Mouse (Mus musculus): Measurements from ENCODE around the gene Pitpna.

Pitpna gene

GRCm38 (mm10) chr11:75631561-75632225, 43.8 kb downstream of the Pitpna start:
- in situ Hi-C loops (cut with MboI, MseI) = no loop called here

- in situ Hi-C loops (cut with MboI, MseI) = no loop called here
Observed at GRCm38 (mm10) chr11:75632921-75633320, 45.0 kb downstream of the Pitpna start.

- in situ Hi-C loops (cut with MboI, MseI) = no loop called here
Observed at GRCm38 (mm10) chr11:75634801-75635200, 46.9 kb downstream of the Pitpna start.

- in situ Hi-C loops (cut with MboI, MseI) = no loop called here
Observed at GRCm38 (mm10) chr11:75635315-75635714, 47.4 kb downstream of the Pitpna start.

GRCm38 (mm10) chr11:75643323-75643722, 55.4 kb downstream of the Pitpna start:
- in situ Hi-C loops (cut with MboI, MseI) = no loop called here

GRCm38 (mm10) chr11:75644684-75645083, 56.8 kb downstream of the Pitpna start:
- in situ Hi-C loops (cut with MboI, MseI) = no loop called here

GRCm38 (mm10) chr11:75647681-75648211, 59.8 kb downstream of the Pitpna start:
- in situ Hi-C loops (cut with MboI, MseI) = no loop called here

- in situ Hi-C loops (cut with MboI, MseI) = no loop called here
Observed at GRCm38 (mm10) chr11:75649155-75649561, 61.3 kb downstream of the Pitpna start.

GRCm38 (mm10) chr11:75650311-75650710, 62.4 kb downstream of the Pitpna start, which contains the start of gene Myo1c:
Gene Myo1c (plus strand): TSS chr11:75650504.
- in situ Hi-C loops (cut with MboI, MseI) = no loop called here

GRCm38 (mm10) chr11:75650958-75651425, 63.1 kb downstream of the Pitpna start:
- in situ Hi-C loops (cut with MboI, MseI) = no loop called here

- in situ Hi-C loops (cut with MboI, MseI) = no loop called here
Observed at GRCm38 (mm10) chr11:75651426-75652221, 63.7 kb downstream of the Pitpna start.

- in situ Hi-C loops (cut with MboI, MseI) = no loop called here
Observed at GRCm38 (mm10) chr11:75652222-75652941, 64.5 kb downstream of the Pitpna start.

GRCm38 (mm10) chr11:75652942-75653684, 65.2 kb downstream of the Pitpna start:
- in situ Hi-C loops (cut with MboI, MseI) = no loop called here

GRCm38 (mm10) chr11:75653781-75654470, 66.0 kb downstream of the Pitpna start:
- in situ Hi-C loops (cut with MboI, MseI) = no loop called here

GRCm38 (mm10) chr11:75654471-75655390, 66.8 kb downstream of the Pitpna start:
- in situ Hi-C loops (cut with MboI, MseI) = no loop called here

GRCm38 (mm10) chr11:75655621-75656545, 68.0 kb downstream of the Pitpna start:
- in situ Hi-C loops (cut with MboI, MseI) = no loop called here

- in situ Hi-C loops (cut with MboI, MseI) = no loop called here
Observed at GRCm38 (mm10) chr11:75656621-75657590, 69.0 kb downstream of the Pitpna start.

Measured in T-helper 1 cell (primary cell).